Mouse (Mus musculus): ENCODE results near the gene Ccz1.
A peak's percentile ranks its signal among the peaks of the same experiment; 100 is the strongest.

The Ccz1 gene

DNA sequence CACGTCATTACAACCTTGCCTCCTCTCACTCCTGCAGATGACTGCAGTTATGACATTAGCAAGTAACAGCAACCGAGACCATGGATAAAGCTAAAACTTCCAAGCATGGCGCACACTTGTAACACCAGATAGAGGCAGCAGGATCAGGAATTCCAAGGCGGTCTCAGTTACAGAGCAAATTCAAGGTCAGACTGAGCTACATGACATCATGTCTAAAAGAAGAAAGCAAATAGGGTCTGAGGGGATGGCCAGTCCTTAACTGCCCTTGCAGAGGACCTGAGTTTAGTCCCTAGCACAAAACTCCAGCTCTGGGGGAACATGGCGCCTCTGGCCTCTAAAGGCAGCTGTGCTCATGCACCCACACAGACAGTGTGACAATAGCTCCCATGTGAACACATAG is 20.8 kb downstream of the Ccz1 start:
- DNase-seq (ENCODE audit: low spot score in 2 of 2) = no peak

GRCm38 (mm10) chr5:143993260-143993659 is 21.4 kb downstream of the Ccz1 start:
- DNase-seq (ENCODE audit: low spot score in 2 of 2) = no peak

DNA sequence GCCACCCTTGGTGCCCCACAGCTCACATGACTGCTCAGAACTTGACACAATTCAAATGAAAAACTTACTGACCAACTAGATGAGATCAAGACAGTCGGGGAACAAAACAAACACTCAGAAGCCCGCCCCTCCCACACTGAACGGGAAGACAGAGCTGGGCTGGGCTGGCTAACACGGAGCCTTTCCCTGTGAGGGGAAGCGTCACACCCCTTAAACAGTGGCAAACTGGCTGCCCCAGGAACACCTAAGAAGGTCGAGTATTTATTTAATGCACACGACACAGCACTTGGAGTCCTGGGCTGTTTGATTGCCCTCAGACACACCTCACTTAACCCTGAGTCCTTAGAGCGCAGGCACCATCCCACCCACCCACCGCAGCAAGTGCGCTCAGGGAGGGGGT is 22.0 kb downstream of the Ccz1 start:
- no peak for DNase-seq (ENCODE audit: low spot score in 2 of 2)

DNA sequence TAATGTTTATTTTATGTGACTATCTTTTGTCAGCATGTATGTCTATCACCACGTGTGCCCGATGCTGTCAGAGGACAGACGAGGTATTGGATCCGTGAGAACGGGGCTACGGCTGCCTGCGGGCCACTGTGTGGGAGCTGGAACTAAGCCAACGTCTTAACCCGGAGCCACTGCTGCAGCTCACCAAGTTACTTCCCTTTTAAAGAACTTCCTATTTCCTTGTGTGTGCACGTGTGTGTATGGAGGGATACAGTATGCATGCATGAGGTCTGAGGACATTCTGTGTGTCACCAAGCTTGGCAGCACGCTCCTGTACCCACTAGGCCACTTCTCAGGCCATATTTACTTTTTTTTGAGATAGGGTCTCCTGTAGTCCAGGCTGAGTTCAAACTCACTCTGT is 24.6 kb downstream of the Ccz1 start:
- DNase-seq (ENCODE audit: low spot score in 2 of 2) = no peak

DNA sequence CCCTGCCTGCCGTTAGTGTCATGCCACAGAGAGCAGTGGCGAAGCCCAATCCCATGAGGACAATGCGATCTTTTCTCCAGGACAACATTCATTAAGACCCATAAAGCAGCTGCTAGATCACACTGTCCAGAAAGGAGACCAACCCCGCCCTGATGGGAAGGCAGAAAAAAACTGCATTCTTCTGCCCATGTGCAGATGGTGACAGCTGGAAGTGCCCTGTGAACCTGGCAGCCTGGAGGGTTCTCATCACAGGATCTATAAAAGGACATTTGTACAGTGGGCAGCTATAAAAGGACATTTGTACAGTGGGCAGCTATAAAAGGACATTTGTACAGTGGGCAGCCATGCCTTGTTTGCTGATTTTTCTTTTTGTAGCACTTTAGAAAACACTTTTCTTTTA is 25.6 kb downstream of the Ccz1 start:
- no peak for DNase-seq (ENCODE audit: low spot score in 2 of 2)

- no peak for DNase-seq (ENCODE audit: low spot score in 2 of 2)
These were observed 27.1 kb downstream of the Ccz1 start for GRCm38 (mm10) chr5:143987596-143987995.

- DNase-seq (ENCODE audit: low spot score in 2 of 2) = no peak
These were observed 29.3 kb downstream of the Ccz1 start for GRCm38 (mm10) chr5:143985381-143985780.

DNA sequence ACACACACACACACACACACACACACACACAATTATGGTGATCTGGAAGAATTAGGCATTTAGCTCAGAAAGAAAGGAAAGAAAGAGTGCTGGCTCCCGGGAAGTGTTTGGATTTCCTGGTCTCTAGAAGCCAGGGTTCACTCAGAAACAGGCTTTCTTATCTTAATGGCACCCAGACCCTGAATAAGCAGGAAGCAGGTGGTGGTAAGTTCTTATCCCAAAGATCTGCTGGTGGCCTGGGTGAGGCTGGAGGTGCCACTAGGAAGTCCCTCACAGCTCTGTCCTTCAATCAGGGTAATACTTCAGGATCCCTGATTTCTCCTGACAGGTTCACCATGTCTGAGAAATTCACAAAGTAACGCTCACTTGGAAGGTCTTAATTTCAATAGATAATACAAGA is 32.3 kb downstream of the Ccz1 start:
- DNase-seq (ENCODE audit: low spot score in 2 of 2) = no peak

- no peak for DNase-seq (ENCODE audit: low spot score in 2 of 2)
These were observed 33.8 kb downstream of the Ccz1 start for GRCm38 (mm10) chr5:143980858-143981257.

GRCm38 (mm10) chr5:143976726-143977431 is 37.8 kb downstream of the Ccz1 start:
- DNase-seq (ENCODE audit: low spot score in 2 of 2) = peak; percentile 44 to 73

DNA sequence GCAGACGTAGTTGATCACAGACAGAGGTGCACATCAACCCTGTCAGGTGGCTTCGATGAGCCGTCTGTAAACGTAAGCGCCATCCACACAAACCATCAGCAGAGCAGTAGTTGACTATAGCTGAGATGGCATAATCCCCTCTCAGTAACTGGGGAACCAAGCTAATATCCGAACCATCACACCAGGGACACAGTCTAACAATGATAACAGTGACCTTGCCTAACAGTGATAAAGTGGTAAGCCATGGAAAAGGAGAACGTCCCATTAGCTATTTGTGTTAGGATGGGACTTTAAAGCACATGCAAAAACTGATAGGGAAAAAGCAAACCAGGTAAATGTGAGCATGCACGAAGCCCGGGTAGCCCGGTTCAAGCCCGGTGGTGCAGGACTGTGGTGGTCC is 38.4 kb downstream of the Ccz1 start:
- DNase-seq (ENCODE audit: low spot score in 2 of 2) = no peak

DNA sequence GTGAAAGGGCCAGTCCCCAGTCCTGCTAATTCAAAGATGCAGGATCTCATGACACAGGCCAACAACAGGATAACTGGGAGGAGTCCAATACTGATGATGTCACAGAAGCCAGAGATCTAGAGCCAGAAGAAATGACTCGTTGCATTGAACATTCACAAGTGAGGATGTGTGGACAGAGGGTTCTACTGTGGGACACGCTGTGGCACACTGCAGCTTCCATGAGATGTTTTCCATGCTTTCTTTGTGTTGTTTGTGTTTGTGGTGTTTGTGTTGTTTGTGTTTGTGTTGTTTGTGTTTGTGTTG is 39.1 kb downstream of the Ccz1 start:
- DNase-seq (ENCODE audit: low spot score in 2 of 2) = no peak

- peak; percentile 43 to 61 for DNase-seq (ENCODE audit: low spot score in 2 of 2)
These were observed 39.6 kb downstream of the Ccz1 start for GRCm38 (mm10) chr5:143974931-143975630.

DNA sequence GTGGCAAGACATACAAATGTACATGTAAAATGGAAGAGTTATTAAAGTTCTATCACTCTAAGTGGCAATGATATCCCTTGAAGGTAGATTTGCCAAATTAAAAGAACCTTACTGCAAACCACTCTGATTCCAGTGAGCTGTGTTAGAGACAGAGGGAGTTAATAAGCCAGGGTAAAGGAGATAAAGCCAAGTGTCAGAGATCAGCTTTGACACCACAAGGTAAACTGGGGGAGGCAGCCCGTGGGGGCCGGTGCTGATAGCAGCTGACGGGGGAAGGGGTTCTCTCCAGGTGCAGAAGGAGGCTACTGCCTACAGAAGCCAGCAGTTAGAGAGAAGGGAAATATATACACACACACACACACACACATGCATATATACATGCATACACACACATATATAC is 42.0 kb downstream of the Ccz1 start:
- DNase-seq (ENCODE audit: low spot score in 2 of 2) = no peak

DNA sequence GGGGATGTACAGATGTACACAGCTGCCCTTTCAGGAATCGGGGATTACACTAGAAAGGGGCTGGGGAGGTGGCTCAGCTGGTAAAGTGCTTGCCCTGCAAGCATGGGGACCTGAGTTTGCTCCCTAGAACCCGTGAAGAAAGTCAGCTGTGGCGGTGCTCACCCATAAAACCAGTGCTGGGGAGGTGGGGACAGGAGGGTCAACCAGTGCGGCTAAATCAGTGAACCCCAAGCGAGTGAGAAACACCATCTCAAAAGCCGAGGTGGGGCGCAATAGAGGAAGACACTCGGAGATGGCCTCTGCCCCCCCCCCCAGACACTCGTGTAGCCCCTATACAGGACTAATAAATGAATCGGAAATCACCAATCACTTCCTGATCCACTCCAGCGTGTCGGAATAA is 48.0 kb downstream of the Ccz1 start:
- no peak for DNase-seq (ENCODE audit: low spot score in 2 of 2)

- DNase-seq (ENCODE audit: low spot score in 2 of 2) = no peak
These were observed 48.9 kb downstream of the Ccz1 start for GRCm38 (mm10) chr5:143965586-143966345.

GRCm38 (mm10) chr5:143961176-143961575 is 53.5 kb downstream of the Ccz1 start:
- DNase-seq (ENCODE audit: low spot score in 2 of 2) = no peak

DNA sequence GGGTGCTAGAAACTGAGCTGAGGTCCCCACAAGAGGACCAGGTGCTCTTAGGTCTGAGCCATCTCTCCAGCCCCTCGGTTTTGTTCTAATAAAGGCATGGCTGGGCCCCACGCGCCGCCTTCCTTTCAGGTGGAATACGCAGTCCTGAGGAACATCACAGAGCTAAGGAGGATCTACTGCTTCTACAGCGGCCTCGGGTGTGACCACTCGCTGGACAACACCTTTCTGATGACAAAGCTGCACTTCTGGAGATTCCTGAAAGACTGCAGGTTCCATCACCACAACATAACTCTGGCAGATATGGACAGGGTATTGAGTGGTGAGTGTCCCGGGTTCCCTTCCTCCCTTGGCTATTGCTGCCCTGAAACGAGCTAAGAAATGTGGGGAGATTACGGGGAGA is 55.1 kb downstream of the Ccz1 start:
- DNase-seq (ENCODE audit: low spot score in 2 of 2) = no peak

GRCm38 (mm10) chr5:143957101-143957500 is 57.6 kb downstream of the Ccz1 start:
- DNase-seq (ENCODE audit: low spot score in 2 of 2) = no peak

DNA sequence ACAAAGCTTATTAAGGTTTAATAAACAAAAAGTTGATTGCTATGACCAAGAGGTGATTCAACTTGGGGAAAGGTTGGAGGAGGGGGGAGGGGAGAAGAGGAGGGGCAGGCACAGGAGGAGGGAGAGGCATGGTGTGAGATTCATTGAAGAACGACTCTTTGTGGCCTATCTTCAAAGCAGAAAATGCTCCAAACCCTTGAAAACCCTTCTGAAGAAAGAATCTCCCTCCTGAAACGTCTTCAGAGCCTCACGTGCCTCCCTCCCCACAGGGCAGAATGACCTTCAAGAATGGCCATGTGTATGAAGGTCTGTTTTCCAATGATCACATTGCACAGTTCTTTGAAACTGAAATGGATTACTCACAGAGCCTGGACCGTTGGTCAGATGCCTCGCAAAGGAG is 64.7 kb downstream of the Ccz1 start:
- DNase-seq (ENCODE audit: low spot score in 2 of 2) = no peak

DNA sequence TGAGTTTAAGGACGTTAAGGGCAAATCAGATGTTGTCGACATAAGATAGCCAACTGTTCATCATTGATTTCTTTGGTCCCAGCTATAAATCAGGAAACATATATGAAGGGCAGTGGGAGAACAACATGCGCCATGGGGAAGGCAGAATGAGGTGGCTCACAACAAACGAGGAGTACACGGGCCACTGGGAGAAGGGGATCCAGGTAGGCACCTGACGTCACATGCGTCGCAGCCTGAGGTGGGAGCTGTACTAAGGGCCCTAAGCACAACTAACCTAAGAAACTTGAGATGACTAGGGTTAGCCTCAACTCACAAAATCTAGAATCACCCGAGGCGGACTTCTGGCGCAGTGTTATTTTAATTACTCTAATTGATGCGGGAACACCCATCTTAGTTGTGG is 66.3 kb downstream of the Ccz1 start:
- no peak for DNase-seq (ENCODE audit: low spot score in 2 of 2)

- DNase-seq (ENCODE audit: low spot score in 2 of 2) = no peak
These were observed 71.2 kb downstream of the Ccz1 start for GRCm38 (mm10) chr5:143943231-143944125.
